Mouse (Mus musculus) ES-Bruce4 (cell line): Measurements from ENCODE around the gene Lmf2.

ENCODE experiments used
- CTCF ChIP-seq: IDR thresholded peaks from one replicate; pipeline ENCODE4 v1.8.1; 2011; ENCODE audit warnings: low read depth, low read length
- EP300 ChIP-seq: IDR thresholded peaks from 2 replicates; pipeline ENCODE4 v1.6.1; 2011; ENCODE audit warnings: low read depth, low read length; ENCODE audit not compliant: insufficient read depth
- POLR2A ChIP-seq: IDR thresholded peaks from one replicate; pipeline ENCODE4 v1.8.1; 2011; ENCODE audit warnings: low read length; ENCODE audit not compliant: insufficient read depth

DNA sequence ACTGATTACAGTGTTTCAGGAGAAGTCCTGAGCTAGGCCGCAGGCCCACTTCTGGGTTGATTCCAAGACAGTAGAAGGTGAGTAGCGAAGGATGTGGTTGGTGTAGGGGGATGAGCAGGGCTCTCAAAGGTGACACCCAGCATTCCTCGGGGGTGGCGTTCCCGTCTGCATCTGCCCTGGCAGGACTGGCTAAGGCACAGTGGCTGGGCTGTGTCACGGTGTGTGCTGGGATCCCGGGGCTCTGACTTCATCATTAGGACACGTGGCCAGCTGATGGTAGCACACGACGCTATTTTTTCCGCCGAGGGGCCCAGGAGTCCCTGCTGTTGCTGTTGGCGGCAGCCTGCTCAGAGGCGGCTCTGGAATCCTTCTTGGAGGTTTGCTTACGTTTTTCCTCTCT is 4.2 kb downstream of the Lmf2 start:
- TF ChIP-seq POLR2A, result no peak
- no peak for TF ChIP-seq EP300
- TF ChIP-seq CTCF, result no peak
